Mouse (Mus musculus) heart, embryonic 14.5 days (tissue): ENCODE data around the gene Gpatch8. TPM values are rescaled to one million over a fixed set of nuclear protein-coding genes. Genes with fewer than 3 reads are reported as not detected.

Experiments
- ATAC-seq: fragments of 200-750 bp; cut with Nextera tagmentation; 2 replicates; pipeline ENCODE4 v1.8.0; 2017; ENCODE audit warnings: low read depth, moderate TSS enrichment; ENCODE audit not compliant: insufficient number of reproducible peaks, insufficient read depth, low FRiP score
- H3K27ac ChIP-seq, 2 experiments: fragments of 200-500 bp in 1 of 2; fragments of 300-500 bp in 1 of 2; sonication (generic) in 1 of 2; replicated peaks in 1 of 2; 2 replicates each; pipeline ENCODE4 v1.5.1; 2012 to 2014; ENCODE audit warnings: low read depth in 2 of 2, low read length in 2 of 2, control low read depth in 1 of 2, mild to moderate bottlenecking in 1 of 2, mixed read lengths in 1 of 2; ENCODE audit not compliant: control insufficient read depth in 1 of 2, insufficient read depth in 1 of 2
- H3K27me3 ChIP-seq: fragments of 300-500 bp; sonication (generic); 2 replicates; pipeline ENCODE4 v1.6.1; 2014; ENCODE audit warnings: mild to moderate bottlenecking, low read length, control low read depth; ENCODE audit not compliant: control insufficient read depth, insufficient read depth
- H3K36me3 ChIP-seq: fragments of 300-500 bp; sonication (generic); 2 replicates; pipeline ENCODE4 v1.6.1; 2014; ENCODE audit warnings: mild to moderate bottlenecking, control low read depth, low read length, mixed read lengths; ENCODE audit not compliant: control insufficient read depth, insufficient read depth
- H3K4me1 ChIP-seq, 2 experiments: fragments of 200-500 bp in 1 of 2; fragments of 300-500 bp in 1 of 2; sonication (generic) in 1 of 2; 2 replicates each; pipeline ENCODE4 v1.6.1; 2012 to 2014; ENCODE audit warnings: low read length in 2 of 2, control low read depth in 1 of 2, mixed read lengths in 1 of 2; ENCODE audit not compliant: control insufficient read depth in 2 of 2, insufficient read depth in 2 of 2
- H3K4me2 ChIP-seq: fragments of 300-500 bp; sonication (generic); 2 replicates; pipeline ENCODE4 v1.6.1; 2014; ENCODE audit warnings: mild to moderate bottlenecking, low read length
- H3K4me3 ChIP-seq, 2 experiments: fragments of 200-500 bp in 1 of 2; fragments of 300-500 bp in 1 of 2; sonication (generic) in 1 of 2; 2 replicates each; pipeline ENCODE4 v1.5.1; 2012 to 2014; ENCODE audit warnings: low read length in 2 of 2, mild to moderate bottlenecking in 2 of 2, control low read depth in 1 of 2, low read depth in 1 of 2, moderate library complexity in 1 of 2; ENCODE audit not compliant: control insufficient read depth in 1 of 2, insufficient read depth in 1 of 2
- H3K9ac ChIP-seq: fragments of 300-500 bp; sonication (generic); 2 replicates; pipeline ENCODE4 v1.6.1; 2014; ENCODE audit warnings: mild to moderate bottlenecking, low read length
- H3K9me3 ChIP-seq: fragments of 300-500 bp; sonication (generic); 2 replicates; pipeline ENCODE4 v1.6.1; 2016; ENCODE audit warnings: low read length, control low read depth; ENCODE audit not compliant: control insufficient read depth
- whole genome bisulfite sequencing: fragments of 180-500 bp; shearing (Covaris S2); extraction: QIAGEN DNeasy Blood & Tissue Kit; methylation state at CpG from one replicate; pipeline ENCODE4 v1.1.7; 2014; 5-methylcytosine and 5-hydroxymethylcytosine counted together
- polyA plus RNA-seq: library from polyadenylated mRNA; unstranded; fragments of >200 nt; fragmentation: Nextera tagmentation; extraction: Ambion mirVana; gene quantifications from 2 replicates; pipeline ENCODE4 v1.2.1, GENCODE M21; 2014

Gene Gpatch8
- polyA plus RNA-seq, 1 experiment from 2014 or later: 30.7 TPM

GRCm38 (mm10) chr11:102495114-102495513 is 61.1 kb downstream of the Gpatch8 start:
- no peaks in the 10 kb centered on the region for H3K9me3 ChIP-seq
- ATAC-seq: no peak
- peaks cover 10 to 16% of the 10 kb centered on the region in 2 experiments for H3K4me1 ChIP-seq
- H3K9ac ChIP-seq: no peak overlapping the region
- WGBS: 95% methylated on average over 6 of the region's 6 CpGs
- no peaks in the 10 kb centered on the region for H3K27me3 ChIP-seq
- no peak overlapping the region for H3K4me2 ChIP-seq
- H3K36me3 ChIP-seq: peaks cover 42% of the 10 kb centered on the region
- no peak overlapping the region for H3K27ac ChIP-seq
- H3K4me3 ChIP-seq: no peak overlapping the region

GRCm38 (mm10) chr11:102494063-102494650 is 62.0 kb downstream of the Gpatch8 start:
- H3K4me2 ChIP-seq: no peak overlapping the region
- 59% methylated on average over 7 of the region's 7 CpGs for WGBS
- no peak for ATAC-seq
- H3K27ac ChIP-seq: peak overlapping the region; percentile 33 to 59
- no peaks in the 10 kb centered on the region for H3K27me3 ChIP-seq
- H3K4me3 ChIP-seq: no peak overlapping the region
- H3K9ac ChIP-seq: no peak overlapping the region
- peaks cover 32% of the 10 kb centered on the region for H3K36me3 ChIP-seq
- H3K9me3 ChIP-seq: no peaks in the 10 kb centered on the region
- H3K4me1 ChIP-seq: peaks cover 10 to 16% of the 10 kb centered on the region in 2 experiments

- peak overlapping the region; percentile 11; the same call in 1 of the 2 replicates for H3K4me2 ChIP-seq
- H3K27me3 ChIP-seq: no peaks in the 10 kb centered on the region
- H3K4me3 ChIP-seq: no peak overlapping the region
- peaks cover 10 to 16% of the 10 kb centered on the region in 2 experiments for H3K4me1 ChIP-seq
- H3K36me3 ChIP-seq: peaks cover 27% of the 10 kb centered on the region
- peak overlapping the region; percentile 40 to 51 for H3K27ac ChIP-seq
- no peaks in the 10 kb centered on the region for H3K9me3 ChIP-seq
- no peak for ATAC-seq
- WGBS: 33% methylated on average over 2 of the region's 2 CpGs
- 0 out of 2 replicates have a peak overlapping the region, but pooled peaks have one; percentile 25 for H3K9ac ChIP-seq
Measured at GRCm38 (mm10) chr11:102493241-102493640, 63.0 kb downstream of the Gpatch8 start.

DNA sequence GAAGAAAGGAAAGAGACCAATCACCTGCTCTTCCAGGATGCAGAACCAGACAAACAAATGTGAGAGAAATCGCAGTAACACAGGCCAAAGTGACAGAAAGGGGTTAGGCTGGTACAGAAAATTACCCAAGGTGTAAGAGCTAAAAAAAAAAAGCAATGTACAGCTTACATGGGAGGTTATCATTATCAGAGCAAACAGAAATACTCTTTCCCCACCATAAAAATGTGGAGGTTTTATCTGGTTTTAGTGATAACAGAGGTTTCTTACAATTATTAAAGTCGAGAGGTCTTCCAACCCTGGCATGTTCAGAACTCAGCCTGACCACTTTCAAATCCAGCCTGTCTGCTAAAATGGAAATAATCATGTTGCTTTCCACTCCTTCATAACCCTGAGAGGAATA is 68.3 kb downstream of the Gpatch8 start:
- 78% methylated on average over 2 of the region's 2 CpGs for WGBS

GRCm38 (mm10) chr11:102486733-102487386 is 69.3 kb downstream of the Gpatch8 start:
- WGBS: 62% methylated on average over 11 of the region's 11 CpGs

More for the DNA sequence above, 68.3 kb downstream of the Gpatch8 start:
- Histone ChIP-seq H3K9me3 (no peaks in the 10 kb centered on the region), H3K4me2 (no peak overlapping the region), H3K4me3 (no peak overlapping the region), H3K36me3 (peaks cover 38% of the 10 kb centered on the region), H3K27me3 (no peaks in the 10 kb centered on the region), H3K4me1 (peaks cover under 1 to 1% of the 10 kb centered on the region in 2 experiments; a peak in 1 of 4 replicates), H3K27ac (no peak overlapping the region), H3K9ac (no peak overlapping the region)
- no peak for ATAC-seq

GRCm38 (mm10) chr11:102481779-102482178 is 74.4 kb downstream of the Gpatch8 start:
- H3K9ac ChIP-seq: no peak overlapping the region
- H3K27ac ChIP-seq: no peak overlapping the region
- no peak for ATAC-seq
- H3K4me1 ChIP-seq: no peaks in the 10 kb centered on the region
- H3K4me3 ChIP-seq: no peak overlapping the region
- H3K27me3 ChIP-seq: no peaks in the 10 kb centered on the region
- H3K36me3 ChIP-seq: peaks cover 81% of the 10 kb centered on the region
- no peaks in the 10 kb centered on the region for H3K9me3 ChIP-seq
- H3K4me2 ChIP-seq: no peak overlapping the region
- WGBS: 92% methylated on average over 10 of the region's 10 CpGs

More at GRCm38 (mm10) chr11:102486733-102487386, 69.3 kb downstream of the Gpatch8 start:
- Histone ChIP-seq H3K27me3 (no peaks in the 10 kb centered on the region), H3K27ac (no peak overlapping the region), H3K9me3 (no peaks in the 10 kb centered on the region), H3K36me3 (peaks cover 49% of the 10 kb centered on the region), H3K4me1 (no peaks in the 10 kb centered on the region), H3K4me2 (no peak overlapping the region), H3K4me3 (no peak overlapping the region), H3K9ac (no peak overlapping the region)
- no peak for ATAC-seq

DNA sequence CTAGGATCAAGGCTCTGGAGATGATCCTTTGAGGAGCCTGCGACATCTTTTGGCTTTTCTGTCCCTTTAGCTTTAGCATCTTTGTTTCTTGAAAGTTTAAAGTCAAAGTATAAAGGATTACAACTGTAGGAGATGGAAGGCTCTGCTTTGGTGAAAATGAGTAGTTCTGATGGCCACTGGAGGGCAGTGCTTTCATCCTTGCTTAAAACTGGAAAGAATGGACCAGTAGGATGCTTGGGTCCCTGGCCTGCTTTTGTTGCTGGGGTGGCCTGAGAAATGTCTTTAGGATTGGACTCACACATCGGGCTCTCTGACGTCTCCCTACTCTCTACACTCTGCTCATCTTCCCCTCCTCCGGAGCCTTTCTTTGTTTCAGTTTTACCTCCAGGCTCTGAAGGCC is 75.3 kb downstream of the Gpatch8 start:
- H3K4me1 ChIP-seq: no peaks in the 10 kb centered on the region
- 93% methylated on average over 4 of the region's 4 CpGs for WGBS
- H3K36me3 ChIP-seq: peaks cover 72% of the 10 kb centered on the region
- no peak for ATAC-seq
- H3K27ac ChIP-seq: no peak overlapping the region
- no peaks in the 10 kb centered on the region for H3K27me3 ChIP-seq
- H3K9me3 ChIP-seq: no peaks in the 10 kb centered on the region
- no peak overlapping the region for H3K4me3 ChIP-seq
- no peak overlapping the region for H3K4me2 ChIP-seq
- no peak overlapping the region for H3K9ac ChIP-seq
